ENCODE assay signal across 17 mouse cellular contexts in genomic region chr2:169951041-169951440, GRCm38 (mm10).
DNase-seq lines count a peak whose midpoint lies in the region; ATAC-seq and TF ChIP-seq lines count a peak whose summit lies in the region.
"Had no signal": no experiment of that assay in that cellular context is flagged by ENCODE, and none has a peak within 500 bp of the region (broad histone marks: within the 10 kb centered on the region; RNA-seq: fewer than 3 reads in every experiment).

No protein-coding gene starts in this region.

- no peaks in the 10 kb centered on the region for H3K4me1 ChIP-seq in kidney, adult 2 months (ENCODE audit: control insufficient read depth, insufficient read depth, low read length)
- no peaks in the 10 kb centered on the region for H3K4me1 ChIP-seq in lung, embryonic 14.5 days (ENCODE audit: insufficient read depth)
- 0 out of 2 replicates have a peak, but pooled peaks cover 4% of the 10 kb centered on the region for H3K4me1 ChIP-seq in intestine, embryonic 15.5 days (replicated peaks)
- no peaks in the 10 kb centered on the region for H3K4me1 ChIP-seq in midbrain, postnatal 0 days (ENCODE audit: insufficient read depth, low read length)

- no peak overlapping the region for H3K9ac ChIP-seq in lung, embryonic 14.5 days
- H3K9ac ChIP-seq in intestine, embryonic 15.5 days = no peak overlapping the region
- no peak overlapping the region for H3K9ac ChIP-seq in midbrain, postnatal 0 days (replicated peaks; ENCODE audit: low read length, poor library complexity, severe bottlenecking)
- H3K9ac ChIP-seq: embryonic facial prominence, embryonic 12.5 days; limb, embryonic 12.5 days had no signal

- WGBS in kidney, adult 2 months = 63% methylated on average over 8 of the region's 8 CpGs
- 49% methylated on average over 8 of the region's 8 CpGs for WGBS in lung, embryonic 14.5 days
- WGBS in intestine, embryonic 15.5 days = 53% methylated on average over 8 of the region's 8 CpGs
- WGBS in midbrain, postnatal 0 days = 69% methylated on average over 8 of the region's 8 CpGs

- no peak overlapping the region for H3K4me2 ChIP-seq in lung, embryonic 14.5 days
- no peak overlapping the region for H3K4me2 ChIP-seq in intestine, embryonic 15.5 days (replicated peaks)
- no peak overlapping the region for H3K4me2 ChIP-seq in midbrain, postnatal 0 days (ENCODE audit: low read depth, low read length, poor library complexity, severe bottlenecking)
- H3K4me2 ChIP-seq: embryonic facial prominence, embryonic 12.5 days; heart, embryonic 11.5 days; limb, embryonic 12.5 days had no signal

- H3K27me3 ChIP-seq in kidney, adult 2 months (replicated peaks; ENCODE audit: control insufficient read depth, insufficient read depth, low read length) = no peaks in the 10 kb centered on the region
- no peaks in the 10 kb centered on the region for H3K27me3 ChIP-seq in lung, embryonic 14.5 days (ENCODE audit: insufficient read depth, low read length)
- no peaks in the 10 kb centered on the region for H3K27me3 ChIP-seq in intestine, embryonic 15.5 days (replicated peaks)
- H3K27me3 ChIP-seq in midbrain, postnatal 0 days (ENCODE audit: insufficient read depth, low read length) = no peaks in the 10 kb centered on the region
- H3K27me3 ChIP-seq: embryonic facial prominence, embryonic 12.5 days; limb, embryonic 12.5 days had no signal

- H3K27ac ChIP-seq in kidney, adult 2 months (ENCODE audit: insufficient read depth, low read depth, low read length) = no peak overlapping the region
- no peak overlapping the region for H3K27ac ChIP-seq in lung, embryonic 14.5 days (ENCODE audit: low read depth)
- 0 out of 2 replicates have a peak overlapping the region, but pooled peaks have one; percentile 17 for H3K27ac ChIP-seq in intestine, embryonic 15.5 days
- H3K27ac ChIP-seq in midbrain, postnatal 0 days (ENCODE audit: low read depth, low read length) = no peak overlapping the region
- H3K27ac ChIP-seq: embryonic facial prominence, embryonic 12.5 days; layer of hippocampus, adult 2 months; left cerebral cortex, adult 2 months; limb, embryonic 12.5 days had no signal

- ATAC-seq in lung, embryonic 14.5 days (ENCODE audit: insufficient read depth) = no peak
- ATAC-seq in intestine, embryonic 15.5 days = peak; percentile 53; the same call in 1 of the 2 replicates
- ATAC-seq in midbrain, postnatal 0 days (ENCODE audit: low FRiP score) = no peak
- ATAC-seq: hindbrain, embryonic 16.5 days had no signal

- no peaks in the 10 kb centered on the region for H3K9me3 ChIP-seq in lung, embryonic 14.5 days (ENCODE audit: low read depth, low read length)
- H3K9me3 ChIP-seq in intestine, embryonic 15.5 days = no peaks in the 10 kb centered on the region
- H3K9me3 ChIP-seq in midbrain, postnatal 0 days (ENCODE audit: low read length) = no peaks in the 10 kb centered on the region
- H3K9me3 ChIP-seq: embryonic facial prominence, embryonic 12.5 days; limb, embryonic 12.5 days had no signal

- TF ChIP-seq POLR2A in kidney, adult 2 months (IDR thresholded peaks at IDR 0.05; ENCODE audit: low read depth, low read length) = no peak

- H3K4me3 ChIP-seq in kidney, adult 2 months (ENCODE audit: insufficient read depth, low read depth, low read length) = no peak overlapping the region
- H3K4me3 ChIP-seq in lung, embryonic 14.5 days (ENCODE audit: low read depth, low read length) = no peak overlapping the region
- no peak overlapping the region for H3K4me3 ChIP-seq in intestine, embryonic 15.5 days (replicated peaks)
- H3K4me3 ChIP-seq in midbrain, postnatal 0 days (ENCODE audit: low read depth, low read length) = no peak overlapping the region
- H3K4me3 ChIP-seq: embryonic facial prominence, embryonic 12.5 days; layer of hippocampus, adult 2 months; left cerebral cortex, adult 2 months; limb, embryonic 12.5 days had no signal

- no peak for TF ChIP-seq CTCF in kidney, adult 2 months (conservative IDR thresholded peaks at IDR 0.05; ENCODE audit: insufficient read depth, insufficient read length, low read depth, low read length)
- TF ChIP-seq CTCF in lung, embryonic 14.5 days (IDR thresholded peaks at IDR 0.05; ENCODE audit: low read depth) = no peak
- no peak for TF ChIP-seq CTCF in midbrain, postnatal 0 days (IDR thresholded peaks at IDR 0.05)

- peak; percentile 17 for DNase-seq in kidney, adult 2 months
- no peak for DNase-seq in kidney, adult 8-10 months
- peak; percentile 62 for DNase-seq in lung, embryonic 14.5 days
- no peak for DNase-seq in lung, adult 18-20 months
- DNase-seq in brain, adult 2 months (ENCODE audit: low read depth, low spot score) = peak; percentile 31
- no peak for DNase-seq in thymus, adult 18-20 months
- no peak for DNase-seq in midbrain, postnatal 0 days (ENCODE audit: low spot score)
- DNase-seq: cerebellum, postnatal 25 days; lung, adult 2 months; midbrain, embryonic 14.5 days had no signal

- H3K36me3 ChIP-seq in kidney, adult 2 months (ENCODE audit: control insufficient read depth, insufficient read depth, low read length) = no peaks in the 10 kb centered on the region
- no peaks in the 10 kb centered on the region for H3K36me3 ChIP-seq in lung, embryonic 14.5 days (ENCODE audit: insufficient read depth)
- no peaks in the 10 kb centered on the region for H3K36me3 ChIP-seq in intestine, embryonic 15.5 days
- no peaks in the 10 kb centered on the region for H3K36me3 ChIP-seq in midbrain, postnatal 0 days (ENCODE audit: insufficient read depth, low read length)
- H3K36me3 ChIP-seq: embryonic facial prominence, embryonic 12.5 days; limb, embryonic 12.5 days had no signal

Comparison
In these comparisons a context has a peak if more than half of its experiments do, and no peak if none do; other contexts are left out.
1. DNase-seq: peak in kidney, adult 2 months (single experiment), lung, embryonic 14.5 days (single experiment) and brain, adult 2 months (single experiment); none in kidney, adult 8-10 months (0 of 2), lung, adult 18-20 months (0 of 2), thymus, adult 18-20 months (0 of 2) and midbrain, postnatal 0 days (single experiment).